Mouse (Mus musculus) embryonic facial prominence, embryonic 10.5 days (tissue): ENCODE results near the gene Hoxd10. TPM values are rescaled to one million over a fixed set of nuclear protein-coding genes. Genes with fewer than 3 reads are reported as not detected.

Experiments used
- DNase-seq: peaks from one replicate; pipeline ENCODE4 v3.0.0-alpha.2; 2017; ENCODE audit warnings: low spot score
- H3K27ac ChIP-seq: fragments of 300-500 bp; sonication (generic); replicated peaks from 2 replicates; pipeline ENCODE4 v1.5.1; 2016; ENCODE audit warnings: mild to moderate bottlenecking
- H3K27me3 ChIP-seq: fragments of 300-500 bp; sonication (generic); replicated peaks from 2 replicates; pipeline ENCODE4 v1.6.1; 2016; ENCODE audit warnings: low read depth, mild to moderate bottlenecking; ENCODE audit not compliant: poor library complexity, severe bottlenecking
- H3K36me3 ChIP-seq: fragments of 300-500 bp; sonication (generic); replicated peaks from 2 replicates; pipeline ENCODE4 v1.6.1; 2016; ENCODE audit warnings: mild to moderate bottlenecking, moderate library complexity
- H3K4me1 ChIP-seq: fragments of 300-500 bp; sonication (generic); 2 replicates; pipeline ENCODE4 v1.6.1; 2016
- H3K4me3 ChIP-seq: fragments of 300-500 bp; sonication (generic); 2 replicates; pipeline ENCODE4 v1.5.1; 2016; ENCODE audit warnings: mild to moderate bottlenecking, moderate library complexity
- H3K9me3 ChIP-seq: fragments of 300-500 bp; sonication (generic); 2 replicates; pipeline ENCODE4 v1.6.1; 2016; ENCODE audit warnings: mild to moderate bottlenecking
- WGBS: fragments of 180-500 bp; shearing (Covaris S2); methylation state at CpG from one replicate; pipeline ENCODE4 v1.1.7; 2016; 5-methylcytosine and 5-hydroxymethylcytosine counted together
- polyA plus RNA-seq: library from polyadenylated mRNA; unstranded; fragments of >200 nt; fragmentation: Nextera tagmentation; extraction: Ambion mirVana; gene quantifications from 2 replicates; pipeline ENCODE4 v1.2.1, GENCODE M21; 2016

The Hoxd10 gene
- polyA plus RNA-seq, 1 experiment from 2014 or later, result not detected

DNA sequence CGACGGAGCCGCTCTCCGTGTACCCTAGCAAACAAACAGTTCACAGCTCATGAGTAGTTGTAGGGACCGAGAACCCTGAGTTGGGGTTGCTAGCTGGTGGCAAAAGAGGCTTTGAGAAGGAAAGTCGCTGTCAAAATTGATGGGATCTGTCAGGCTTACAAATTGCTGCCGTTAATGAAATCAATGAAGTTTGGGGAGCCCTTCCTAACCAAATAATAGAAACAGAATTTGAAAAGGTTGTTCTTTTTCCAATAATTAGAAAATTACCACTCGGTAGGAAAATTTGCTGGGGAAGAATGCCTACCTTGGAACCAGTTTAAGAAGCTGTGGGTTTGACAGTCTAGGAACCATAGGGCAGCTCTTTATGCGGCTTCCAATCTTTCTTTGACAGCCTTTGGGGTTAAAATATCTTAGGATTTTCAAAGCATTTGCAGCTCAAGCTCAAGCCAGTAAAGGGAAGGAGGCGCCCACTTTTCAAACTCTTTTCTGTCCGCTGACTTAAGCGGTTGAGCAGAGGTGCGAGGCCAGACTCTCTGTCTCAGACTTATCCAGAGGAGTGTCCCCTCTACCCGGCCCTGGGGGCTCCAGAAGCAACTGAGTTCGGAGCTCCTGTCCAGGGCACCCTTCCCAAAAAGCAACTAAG, 33.6 kb upstream of the Hoxd10 start:
- 1% methylated on average over 15 of the region's 15 CpGs for WGBS
- no peak overlapping the region for H3K27ac ChIP-seq
- DNase-seq, result no peak
- no peaks in the 10 kb centered on the region for H3K9me3 ChIP-seq
- peaks cover 98% of the 10 kb centered on the region for H3K27me3 ChIP-seq
- H3K4me1 ChIP-seq, result peaks cover 23% of the 10 kb centered on the region
- H3K4me3 ChIP-seq, result peak overlapping the region; percentile 18; the same call in 1 of the 2 replicates
- no peaks in the 10 kb centered on the region for H3K36me3 ChIP-seq

DNA sequence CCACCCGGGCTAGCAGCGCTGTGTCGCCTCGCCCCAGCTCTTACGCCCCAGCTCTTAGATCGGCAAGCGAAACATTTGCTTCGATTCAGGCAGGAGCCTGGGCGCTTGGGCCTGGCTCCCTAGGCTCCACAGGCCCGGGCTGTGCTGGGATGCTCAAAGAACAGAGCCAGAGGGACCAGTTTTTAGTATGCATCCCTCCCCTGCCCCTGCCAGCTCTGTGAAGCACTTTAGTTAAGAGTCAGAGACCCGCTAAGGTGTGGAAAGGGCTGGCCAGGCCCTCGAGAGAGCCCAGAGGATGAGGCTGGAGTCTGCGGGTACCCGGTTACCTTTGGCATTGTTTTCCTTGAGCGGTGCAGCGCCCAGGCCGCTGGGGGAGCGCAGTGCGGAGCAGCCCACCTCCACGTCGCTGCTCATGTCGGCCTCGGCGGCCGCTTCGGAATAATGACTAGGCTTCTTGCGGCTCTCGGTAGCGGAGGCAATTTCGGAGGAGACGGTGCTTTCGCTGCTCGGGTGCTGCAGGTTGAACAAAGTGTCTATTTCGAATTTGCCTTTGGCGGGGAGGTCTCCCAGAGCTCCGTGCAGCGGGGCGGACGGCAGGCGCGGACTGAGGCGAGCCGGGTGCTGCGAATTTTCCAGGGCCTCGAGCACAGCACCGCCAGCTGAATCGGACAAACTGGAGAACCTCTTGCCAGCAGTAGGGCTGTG, 32.9 kb upstream of the Hoxd10 start:
- under 1% methylated on average over 47 of the region's 47 CpGs for WGBS
- H3K9me3 ChIP-seq, result no peaks in the 10 kb centered on the region
- no peak overlapping the region for H3K4me3 ChIP-seq
- peaks cover 23% of the 10 kb centered on the region for H3K4me1 ChIP-seq
- H3K27me3 ChIP-seq, result peaks cover 100% of the 10 kb centered on the region
- H3K36me3 ChIP-seq, result no peaks in the 10 kb centered on the region
- H3K27ac ChIP-seq, result no peak overlapping the region
- DNase-seq, result peak; percentile 69

DNA sequence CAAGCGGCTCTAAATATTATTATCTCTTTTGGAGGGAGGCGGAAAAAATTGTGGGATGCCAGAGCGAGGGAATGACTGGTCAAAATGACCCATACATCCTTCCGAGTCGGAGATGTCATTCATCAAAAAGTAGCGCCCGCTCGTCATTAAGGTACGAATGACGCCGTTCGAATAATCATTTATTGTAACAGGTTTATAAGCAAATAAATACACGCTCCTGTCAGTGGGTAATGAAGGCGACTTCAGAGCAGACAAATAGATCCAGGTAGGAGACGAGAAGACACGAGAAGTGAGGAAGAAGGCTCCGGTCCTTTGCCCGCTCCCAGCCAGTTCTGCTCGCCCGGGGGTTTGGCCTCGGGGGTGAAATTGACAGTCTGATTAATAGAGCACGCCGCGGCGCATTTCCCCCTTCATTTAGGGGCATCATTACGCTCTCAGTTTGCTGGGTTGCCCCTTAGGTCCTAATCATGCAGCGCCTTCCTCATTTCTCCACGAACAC, 32.2 kb upstream of the Hoxd10 start, which contains the start of gene Evx2:
Gene Evx2 (minus strand): TSS at position 51 of the 499 bp plus-strand sequence.
- peak; percentile 52 for DNase-seq
- H3K27me3 ChIP-seq, result peaks cover 100% of the 10 kb centered on the region
- H3K4me3 ChIP-seq, result no peak within 1 kb of the TSS
- 2% methylated on average over 28 of the region's 28 CpGs for WGBS
- no peaks in the 10 kb centered on the region for H3K9me3 ChIP-seq
- H3K27ac ChIP-seq, result no peak within 1 kb of the TSS
- H3K4me1 ChIP-seq, result peaks cover 23% of the 10 kb centered on the region
- H3K36me3 ChIP-seq, result no peaks in the 10 kb centered on the region

DNA sequence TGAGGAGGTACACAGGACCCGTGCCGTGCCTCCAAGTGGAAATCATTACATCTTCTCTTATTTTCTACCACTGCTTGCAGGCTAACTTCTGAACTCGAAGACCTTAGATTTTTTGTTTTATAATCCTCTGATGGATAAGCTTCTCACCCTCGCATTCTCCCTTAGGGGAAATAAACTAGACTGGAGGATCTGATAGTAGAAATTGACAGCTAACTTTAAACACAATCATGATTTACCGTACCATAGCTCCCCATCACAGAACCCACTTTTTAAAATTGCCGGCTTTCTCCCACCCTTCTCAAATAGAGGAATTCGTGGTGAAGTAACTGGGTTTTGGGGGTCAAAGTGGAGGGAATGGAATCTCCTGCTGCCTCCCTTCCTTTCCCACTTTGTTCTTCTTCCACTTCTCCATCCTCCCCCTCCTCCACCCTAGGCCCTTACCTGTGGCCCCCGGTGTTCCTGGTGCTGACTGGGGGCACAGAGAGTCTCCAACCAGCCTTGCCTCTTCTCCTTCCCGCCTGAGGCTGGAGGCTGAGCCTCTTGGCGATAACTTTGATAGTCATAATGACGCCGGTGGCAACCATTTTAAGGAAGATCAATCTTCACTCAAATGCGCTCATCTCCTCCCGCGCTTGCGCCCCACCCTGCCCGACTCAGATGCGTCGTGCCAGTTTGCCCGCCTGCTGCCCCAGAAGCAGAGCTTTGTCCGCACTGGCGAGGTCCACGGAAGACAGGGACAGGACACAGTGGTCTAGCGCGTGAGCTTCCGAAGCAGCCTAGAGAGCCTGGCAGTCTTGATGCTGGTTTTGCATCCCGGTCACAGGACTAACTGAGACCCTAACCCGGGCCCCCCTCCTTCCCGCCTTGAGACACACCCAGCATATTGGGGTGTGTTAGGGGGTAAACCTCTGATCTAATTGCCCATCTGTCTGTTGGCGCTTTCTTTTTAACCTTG, 31.0 kb upstream of the Hoxd10 start:
- Histone ChIP-seq H3K36me3 (no peaks in the 10 kb centered on the region), H3K27ac (no peak overlapping the region), H3K9me3 (no peaks in the 10 kb centered on the region), H3K4me1 (peaks cover 19% of the 10 kb centered on the region), H3K4me3 (no peak overlapping the region), H3K27me3 (peaks cover 100% of the 10 kb centered on the region)
- DNase-seq, result peak; percentile 47
- WGBS, result 4% methylated on average over 30 of the region's 30 CpGs

DNA sequence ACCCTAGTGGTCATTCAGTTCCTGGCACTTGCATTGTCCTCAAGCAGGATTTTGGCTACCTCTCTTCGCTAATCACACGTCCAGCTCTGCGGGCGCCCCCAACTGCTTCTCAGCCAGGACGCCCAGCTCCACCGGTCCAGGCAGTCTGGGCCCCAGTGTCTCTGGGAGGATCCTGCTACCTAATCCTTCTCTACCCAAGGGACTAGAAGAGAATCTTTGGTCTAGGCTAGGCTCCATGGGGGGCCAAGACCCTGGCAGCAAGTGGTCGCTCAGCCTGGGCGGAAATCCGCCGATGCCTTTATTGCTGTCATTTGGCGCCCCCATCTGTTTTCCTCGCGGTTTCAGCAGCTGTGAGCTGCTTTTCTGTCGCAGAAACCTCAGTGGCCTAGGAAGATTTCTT, 30.0 kb upstream of the Hoxd10 start:
- WGBS, result 0% methylated on average over 14 of the region's 14 CpGs

DNA sequence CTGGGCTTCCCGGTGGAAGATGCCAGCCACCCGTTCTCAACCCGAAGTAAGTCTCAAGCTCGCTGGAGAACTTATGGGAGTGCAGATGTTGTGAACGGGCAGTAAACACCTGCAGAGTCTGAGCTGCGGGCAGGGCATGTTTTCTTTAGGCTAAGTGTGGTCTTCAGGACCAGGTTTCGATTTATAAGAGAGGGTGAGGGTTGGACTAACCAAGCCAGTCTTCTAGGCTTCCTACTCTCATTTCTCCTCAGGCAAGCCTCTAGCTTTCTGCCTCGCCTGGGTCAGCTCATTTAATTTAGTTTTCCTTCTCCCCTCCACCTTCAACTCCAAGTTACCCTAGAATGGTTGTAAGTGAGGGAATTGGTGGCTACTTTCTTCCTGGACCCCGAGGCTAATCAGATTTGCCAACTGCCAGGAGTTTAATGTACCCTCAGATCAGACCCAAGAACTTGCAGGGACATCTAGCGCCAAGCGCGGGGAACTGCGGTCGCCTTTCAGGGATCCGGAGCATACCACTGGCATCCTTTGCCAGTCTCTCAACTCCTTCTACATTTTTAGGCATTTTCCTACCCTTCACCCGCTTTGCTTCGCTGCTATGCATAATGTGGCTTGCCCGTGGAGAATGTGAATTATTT, 28.3 kb upstream of the Hoxd10 start:
- no peak overlapping the region for H3K27ac ChIP-seq
- peaks cover 17% of the 10 kb centered on the region for H3K4me1 ChIP-seq
- H3K36me3 ChIP-seq, result no peaks in the 10 kb centered on the region
- peak; percentile 74 for DNase-seq
- H3K27me3 ChIP-seq, result peaks cover 100% of the 10 kb centered on the region
- WGBS, result 4% methylated on average over 18 of the region's 18 CpGs
- no peak overlapping the region for H3K4me3 ChIP-seq
- no peaks in the 10 kb centered on the region for H3K9me3 ChIP-seq

More for the DNA sequence above, 30.0 kb upstream of the Hoxd10 start:
- Histone ChIP-seq H3K27me3 (peaks cover 100% of the 10 kb centered on the region), H3K36me3 (no peaks in the 10 kb centered on the region), H3K4me1 (peaks cover 14% of the 10 kb centered on the region), H3K4me3 (peak overlapping the region; percentile 32; the same call in 1 of the 2 replicates), H3K9me3 (no peaks in the 10 kb centered on the region), H3K27ac (no peak overlapping the region)
- peak; percentile 83 for DNase-seq

DNA sequence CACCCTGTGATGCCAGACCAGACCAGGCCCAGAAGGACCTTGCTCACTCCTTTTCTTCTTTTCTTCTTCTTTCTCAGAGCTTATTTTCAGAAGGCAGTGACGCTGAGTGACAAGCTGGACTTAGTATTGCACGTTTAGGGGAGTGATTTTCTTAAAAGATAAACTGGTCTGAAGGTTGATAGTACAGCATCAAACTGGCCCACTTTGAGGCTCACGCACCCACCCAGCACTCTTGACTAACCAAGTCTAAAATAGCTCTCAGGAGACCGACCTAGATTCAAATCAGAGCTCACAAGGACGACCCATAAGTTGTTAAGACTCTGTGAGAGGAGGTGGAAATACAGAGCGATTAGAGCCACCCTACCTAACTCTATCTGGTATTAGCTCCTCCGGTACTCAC, 25.3 kb upstream of the Hoxd10 start:
- Histone ChIP-seq H3K27me3 (peaks cover 100% of the 10 kb centered on the region), H3K36me3 (no peaks in the 10 kb centered on the region), H3K9me3 (no peaks in the 10 kb centered on the region), H3K27ac (no peak overlapping the region), H3K4me1 (peaks cover 14% of the 10 kb centered on the region), H3K4me3 (no peak overlapping the region)
- DNase-seq, result peak; percentile 30
- WGBS, result 1% methylated on average over 7 of the region's 7 CpGs

DNA sequence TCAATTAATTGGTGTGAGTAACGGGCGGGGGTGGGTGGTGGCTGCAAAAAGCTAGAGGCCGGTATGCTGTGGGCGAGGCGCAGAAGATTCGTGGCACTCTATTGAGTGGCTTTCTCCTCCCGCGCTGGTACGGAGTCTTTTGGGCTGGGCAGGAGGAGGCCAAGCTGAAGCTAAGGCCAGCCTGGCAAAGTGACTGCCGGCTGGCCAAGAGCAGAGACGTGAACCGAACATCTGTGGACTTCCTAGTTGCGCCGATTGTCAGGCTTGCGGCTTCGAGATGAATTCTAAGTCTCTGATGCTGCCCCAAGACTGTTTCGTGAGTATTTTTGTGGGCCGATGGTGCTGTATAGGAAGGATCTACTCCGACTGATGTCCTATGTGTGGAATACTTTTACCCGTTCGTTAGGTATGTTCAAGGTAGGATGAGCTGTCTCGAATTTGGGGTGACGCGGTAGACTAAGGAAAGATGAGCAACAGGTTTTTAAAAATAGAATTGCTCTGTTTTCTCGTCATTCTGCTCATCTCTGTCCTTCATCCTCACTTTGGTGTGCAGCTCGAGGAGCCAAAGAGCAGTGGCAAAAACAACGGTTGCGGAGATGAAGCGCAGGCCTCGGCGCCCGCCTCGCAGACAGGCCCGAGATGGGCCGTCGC, 24.4 kb upstream of the Hoxd10 start:
- Histone ChIP-seq H3K4me1 (peaks cover 10% of the 10 kb centered on the region), H3K9me3 (no peaks in the 10 kb centered on the region), H3K4me3 (peak overlapping the region; percentile 55; the same call in 1 of the 2 replicates), H3K27ac (no peak overlapping the region), H3K36me3 (no peaks in the 10 kb centered on the region), H3K27me3 (peaks cover 100% of the 10 kb centered on the region)
- peak; percentile 61 for DNase-seq
- WGBS, result 1% methylated on average over 36 of the region's 36 CpGs

DNA sequence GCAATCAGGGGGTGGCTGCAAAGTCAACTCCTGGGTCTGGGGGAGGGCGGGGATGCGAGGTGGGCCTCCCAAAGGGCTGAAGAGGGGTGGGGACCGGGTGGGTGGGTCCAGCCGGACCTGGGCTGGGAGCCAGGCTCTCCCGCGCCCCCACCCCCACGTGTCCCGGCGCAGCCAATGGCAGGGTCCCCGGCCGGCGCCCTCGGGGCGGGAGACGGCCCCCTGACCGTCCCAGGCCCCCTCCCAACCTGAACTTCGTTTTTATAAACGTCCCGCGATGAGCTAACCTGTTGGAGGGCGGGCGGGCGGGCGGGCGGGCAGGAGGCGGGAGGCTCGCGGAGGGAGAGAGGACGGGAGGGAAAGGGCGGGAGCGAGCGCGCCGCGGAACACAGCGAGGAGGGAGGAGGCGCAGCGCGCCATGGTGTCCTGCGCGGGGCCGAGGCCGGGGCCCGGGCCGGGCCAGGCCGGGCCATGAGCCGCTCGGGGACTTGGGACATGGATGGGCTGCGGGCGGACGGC, 23.8 kb upstream of the Hoxd10 start, which contains the start of gene Hoxd13:
Gene Hoxd13 (plus strand): TSS at position 469 of the 516 bp plus-strand sequence.
- Histone ChIP-seq H3K9me3 (no peaks in the 10 kb centered on the region), H3K4me1 (peaks cover 16% of the 10 kb centered on the region), H3K27ac (no peak within 1 kb of the TSS), H3K4me3 (peak within 1 kb of the TSS; percentile 55), H3K36me3 (no peaks in the 10 kb centered on the region), H3K27me3 (peaks cover 100% of the 10 kb centered on the region)
- under 1% methylated on average over 48 of the region's 51 CpGs for WGBS
- peak; percentile 57 for DNase-seq

DNA sequence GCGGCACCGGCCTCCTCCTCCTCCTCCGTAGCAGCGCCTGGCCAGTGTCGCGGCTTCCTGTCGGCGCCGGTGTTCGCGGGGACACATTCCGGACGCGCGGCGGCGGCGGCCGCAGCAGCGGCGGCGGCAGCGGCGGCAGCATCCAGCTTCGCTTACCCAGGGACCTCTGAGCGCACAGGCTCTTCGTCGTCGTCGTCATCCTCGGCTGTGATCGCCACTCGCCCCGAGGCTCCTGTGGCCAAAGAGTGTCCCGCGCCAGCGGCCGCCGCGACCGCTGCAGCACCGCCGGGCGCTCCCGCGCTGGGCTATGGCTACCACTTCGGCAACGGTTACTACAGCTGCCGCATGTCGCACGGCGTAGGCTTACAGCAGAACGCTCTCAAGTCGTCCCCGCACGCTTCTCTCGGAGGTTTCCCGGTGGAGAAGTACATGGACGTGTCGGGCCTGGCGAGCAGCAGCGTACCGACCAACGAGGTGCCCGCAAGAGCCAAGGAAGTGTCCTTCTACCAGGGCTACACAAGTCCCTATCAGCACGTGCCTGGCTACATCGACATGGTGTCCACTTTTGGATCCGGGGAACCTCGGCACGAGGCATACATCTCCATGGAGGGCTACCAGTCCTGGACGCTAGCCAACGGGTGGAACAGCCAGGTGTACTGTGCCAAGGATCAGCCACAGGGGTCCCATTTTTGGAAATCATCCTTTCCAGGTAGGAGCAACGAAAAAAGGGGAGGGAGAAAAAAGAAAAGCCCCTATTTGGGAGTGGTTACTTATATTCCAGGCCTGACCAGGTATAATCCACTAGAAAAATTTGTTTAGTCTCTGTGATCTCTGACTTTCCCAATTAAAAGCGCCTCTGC, 23.1 kb upstream of the Hoxd10 start:
- H3K36me3 ChIP-seq, result no peaks in the 10 kb centered on the region
- peaks cover 100% of the 10 kb centered on the region for H3K27me3 ChIP-seq
- peak; percentile 72 for DNase-seq
- under 1% methylated on average over 74 of the region's 74 CpGs for WGBS
- peak overlapping the region; percentile 55 for H3K4me3 ChIP-seq
- peaks cover 18% of the 10 kb centered on the region for H3K4me1 ChIP-seq
- no peaks in the 10 kb centered on the region for H3K9me3 ChIP-seq
- no peak overlapping the region for H3K27ac ChIP-seq

DNA sequence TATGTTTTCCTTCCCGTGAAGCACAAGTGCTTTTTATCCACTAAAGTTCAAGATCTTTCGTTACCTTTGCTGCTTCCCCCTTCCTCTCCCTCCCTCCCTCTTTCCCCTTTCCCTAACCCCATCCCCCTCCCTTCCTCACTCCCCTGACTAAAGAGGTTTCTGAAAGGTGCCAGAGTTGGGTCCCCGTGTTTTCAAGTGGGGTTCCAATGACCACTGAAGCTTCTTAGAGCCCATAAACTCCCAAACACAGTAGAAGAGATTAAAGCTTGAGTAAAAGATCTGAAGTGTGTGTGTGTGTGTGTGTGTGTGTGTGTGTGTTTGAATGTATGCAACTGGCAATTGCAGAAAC, 22.5 kb upstream of the Hoxd10 start:
- no peaks in the 10 kb centered on the region for H3K9me3 ChIP-seq
- no peak overlapping the region for H3K4me3 ChIP-seq
- H3K36me3 ChIP-seq, result no peaks in the 10 kb centered on the region
- H3K27me3 ChIP-seq, result peaks cover 100% of the 10 kb centered on the region
- DNase-seq, result peak; percentile 37
- under 1% methylated on average over 3 of the region's 3 CpGs for WGBS
- H3K27ac ChIP-seq, result no peak overlapping the region
- H3K4me1 ChIP-seq, result peaks cover 20% of the 10 kb centered on the region
